Mouse (Mus musculus): ENCODE measurements around the gene Ptgdr2.
A peak's percentile ranks its signal among the peaks of the same experiment; 100 is the strongest.

The Ptgdr2 gene

DNA sequence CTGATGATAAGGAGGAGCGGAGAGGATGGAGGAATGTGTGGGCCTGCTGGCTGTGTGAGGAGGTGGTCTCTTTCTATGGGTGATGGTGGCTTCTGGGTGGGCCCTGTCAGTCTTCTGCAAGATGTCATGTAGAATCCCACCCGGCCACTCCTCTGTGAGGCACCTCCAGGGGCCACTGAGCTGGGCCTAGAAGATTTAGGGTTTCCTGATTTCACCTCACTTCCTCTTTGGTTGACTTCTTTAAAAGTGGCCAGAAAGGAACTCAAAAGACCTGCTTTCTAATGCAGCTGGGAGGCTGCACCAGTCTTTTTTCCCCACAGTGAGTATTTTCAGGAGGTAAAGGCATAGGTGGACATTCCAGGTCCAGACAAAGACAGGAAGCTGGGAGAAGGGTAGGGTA is 6.3 kb upstream of the Ptgdr2 start:
- no peak for DNase-seq (ENCODE audit: low read depth, low spot score)

DNA sequence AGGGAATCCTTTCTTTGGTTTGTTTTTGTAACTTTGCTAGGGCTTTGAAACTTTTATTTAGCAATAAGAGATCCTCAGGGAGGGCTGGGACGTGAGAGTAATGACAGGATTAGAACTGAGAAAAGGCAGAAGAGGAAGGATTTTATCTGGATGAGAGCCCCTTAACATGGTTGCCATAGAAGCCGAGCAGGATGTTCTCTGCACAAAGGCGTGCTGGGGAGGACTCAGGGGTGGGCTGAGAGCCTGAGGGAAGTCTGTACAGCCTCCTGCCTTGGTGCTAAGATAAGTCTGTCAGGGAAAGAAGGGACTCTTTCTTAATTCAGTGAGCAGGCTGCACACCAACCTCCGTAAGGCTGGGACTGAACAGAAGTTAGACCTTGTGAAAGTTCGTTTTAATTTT is 1.9 kb upstream of the Ptgdr2 start:
- no peak for DNase-seq (ENCODE audit: low read depth, low spot score)

DNA sequence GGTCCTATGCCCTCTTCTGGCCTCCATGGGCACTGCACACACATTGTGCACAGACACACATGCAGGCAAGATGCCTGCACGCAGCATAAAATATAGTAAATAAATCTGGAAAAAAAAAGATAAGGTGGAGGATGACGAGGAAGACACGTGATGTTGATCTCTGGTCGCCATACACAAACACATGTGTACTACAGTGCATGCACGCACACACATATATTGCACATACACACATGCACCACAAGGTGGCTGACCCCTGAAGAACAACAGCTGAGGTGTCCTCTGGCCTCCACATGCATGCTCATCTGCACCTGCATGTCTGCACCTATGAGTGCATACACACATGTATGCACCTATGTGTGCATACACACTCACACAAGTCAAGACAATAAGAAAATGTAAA is 883 bp upstream of the Ptgdr2 start:
- DNase-seq (ENCODE audit: low read depth, low spot score): no peak

DNA sequence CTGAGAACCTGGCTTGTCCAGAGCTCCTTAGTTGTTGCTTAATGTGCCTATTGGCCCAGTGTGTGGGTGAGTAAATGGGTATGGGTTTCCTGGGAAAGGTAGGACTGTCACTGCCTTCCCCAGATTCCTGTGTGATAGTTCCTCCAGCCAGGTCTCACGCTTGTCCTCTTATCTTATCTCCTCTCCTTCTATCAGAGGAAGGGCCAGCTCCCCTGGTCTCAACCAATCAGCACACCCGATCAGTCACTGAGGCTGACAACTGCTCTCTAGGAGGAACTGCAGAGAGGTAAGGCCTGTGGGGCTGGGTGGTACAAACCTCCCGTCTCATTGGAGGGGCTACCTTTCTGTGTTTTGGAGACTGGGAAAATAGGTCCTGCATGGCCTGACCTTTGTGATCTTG is 1.8 kb downstream of the Ptgdr2 start:
- DNase-seq (ENCODE audit: low read depth, low spot score): no peak

DNA sequence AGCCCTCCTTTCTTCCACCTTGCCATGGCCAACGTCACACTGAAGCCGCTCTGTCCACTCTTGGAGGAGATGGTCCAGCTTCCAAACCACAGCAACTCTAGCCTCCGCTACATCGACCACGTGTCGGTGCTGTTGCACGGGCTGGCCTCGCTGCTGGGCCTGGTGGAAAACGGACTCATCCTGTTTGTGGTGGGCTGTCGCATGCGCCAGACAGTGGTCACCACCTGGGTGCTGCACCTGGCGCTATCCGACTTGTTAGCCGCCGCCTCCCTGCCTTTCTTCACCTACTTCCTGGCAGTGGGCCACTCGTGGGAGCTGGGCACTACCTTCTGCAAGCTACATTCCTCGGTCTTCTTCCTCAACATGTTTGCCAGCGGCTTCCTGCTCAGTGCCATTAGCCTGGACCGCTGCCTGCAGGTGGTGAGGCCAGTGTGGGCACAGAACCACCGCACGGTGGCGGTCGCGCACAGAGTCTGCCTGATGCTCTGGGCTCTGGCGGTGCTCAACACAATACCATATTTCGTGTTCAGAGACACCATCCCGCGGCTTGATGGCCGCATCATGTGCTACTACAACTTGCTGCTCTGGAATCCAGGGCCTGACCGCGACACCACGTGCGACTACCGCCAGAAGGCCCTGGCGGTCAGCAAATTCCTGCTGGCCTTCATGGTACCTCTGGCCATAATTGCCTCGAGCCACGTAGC is 3.3 kb downstream of the Ptgdr2 start:
- peak; percentile 89 for DNase-seq (ENCODE audit: low read depth, low spot score)

DNA sequence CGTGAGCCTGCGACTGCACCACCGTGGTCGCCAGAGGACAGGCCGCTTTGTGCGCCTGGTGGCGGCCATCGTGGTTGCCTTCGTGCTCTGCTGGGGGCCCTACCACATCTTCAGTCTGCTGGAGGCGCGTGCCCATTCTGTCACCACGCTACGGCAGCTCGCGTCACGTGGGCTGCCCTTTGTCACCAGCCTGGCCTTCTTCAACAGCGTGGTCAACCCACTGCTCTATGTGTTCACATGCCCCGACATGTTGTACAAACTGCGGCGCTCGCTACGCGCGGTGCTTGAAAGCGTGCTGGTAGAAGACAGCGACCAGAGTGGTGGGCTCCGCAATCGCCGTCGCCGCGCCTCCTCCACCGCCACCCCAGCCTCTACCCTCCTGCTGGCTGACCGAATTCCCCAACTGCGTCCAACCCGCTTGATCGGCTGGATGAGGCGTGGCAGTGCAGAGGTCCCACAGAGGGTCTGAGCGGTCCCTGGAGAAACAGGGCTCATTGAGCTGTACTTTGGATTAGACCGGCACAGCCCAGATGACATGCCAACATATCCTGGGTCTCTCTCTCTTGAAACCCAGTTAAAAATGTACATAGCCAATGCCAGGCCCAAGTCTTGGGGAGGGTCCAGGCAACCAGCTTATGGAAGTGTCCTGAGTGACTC is 4.0 kb downstream of the Ptgdr2 start:
- DNase-seq (ENCODE audit: low read depth, low spot score): peak; percentile 48

DNA sequence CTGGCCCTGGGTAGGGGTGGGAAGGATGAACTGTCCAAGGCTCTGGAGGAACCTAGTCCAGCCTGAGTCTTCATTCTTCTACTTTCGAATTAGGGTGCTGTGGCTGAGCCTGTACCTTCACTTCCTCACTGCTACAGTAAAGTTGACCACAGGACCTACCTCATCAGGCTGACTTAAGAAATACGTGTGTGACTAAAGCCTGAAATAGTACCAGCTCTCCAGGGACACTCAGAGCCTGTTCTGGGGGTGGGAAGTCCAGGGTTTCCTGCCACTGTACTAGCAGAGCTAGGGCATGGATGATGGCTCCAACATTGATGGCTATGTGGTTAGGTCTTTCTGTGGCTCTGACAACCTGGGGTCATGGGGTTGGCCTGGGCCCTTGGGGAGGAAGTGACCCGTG is 7.0 kb downstream of the Ptgdr2 start:
- DNase-seq (ENCODE audit: low read depth, low spot score): no peak

DNA sequence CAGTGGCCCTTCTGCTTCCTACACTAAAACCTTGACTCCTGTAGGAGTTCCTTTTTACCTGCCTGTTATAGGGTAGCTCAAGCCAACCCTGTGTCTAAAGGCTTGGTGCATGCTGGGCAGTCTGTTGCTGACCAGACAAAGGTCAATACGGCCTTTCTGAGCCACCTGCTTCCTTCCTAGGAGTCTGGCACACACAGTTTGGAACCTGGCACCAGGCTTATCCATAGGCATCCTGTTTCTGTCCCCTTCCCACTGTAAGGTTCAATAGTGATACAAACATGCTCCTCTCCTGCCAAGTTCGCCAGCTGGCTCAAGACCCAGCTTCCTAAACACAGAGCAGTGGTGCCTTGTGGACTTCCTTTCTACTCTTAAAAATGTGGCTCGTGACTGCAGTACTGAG is 9.5 kb downstream of the Ptgdr2 start:
- no peak for DNase-seq (ENCODE audit: low read depth, low spot score)

DNA sequence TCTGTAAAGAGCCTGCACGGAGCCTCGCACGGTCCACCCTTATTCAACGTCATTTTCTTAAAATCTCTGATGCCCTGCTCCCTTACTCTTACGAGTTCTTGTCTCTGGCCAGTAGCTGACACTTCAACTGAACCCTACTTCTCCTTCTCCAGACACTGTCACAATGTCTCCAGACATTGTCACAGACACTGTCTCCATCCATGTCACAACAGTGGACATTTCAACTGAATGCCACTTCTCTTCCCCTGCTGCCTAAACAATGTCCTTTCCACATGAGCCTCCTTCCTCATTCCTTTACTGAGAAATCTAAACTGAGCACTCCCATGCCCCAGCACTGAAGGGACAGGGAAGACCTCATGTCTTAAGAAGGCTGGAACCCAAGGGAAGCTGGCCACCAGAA is 10.3 kb downstream of the Ptgdr2 start:
- DNase-seq (ENCODE audit: low read depth, low spot score): no peak

DNA sequence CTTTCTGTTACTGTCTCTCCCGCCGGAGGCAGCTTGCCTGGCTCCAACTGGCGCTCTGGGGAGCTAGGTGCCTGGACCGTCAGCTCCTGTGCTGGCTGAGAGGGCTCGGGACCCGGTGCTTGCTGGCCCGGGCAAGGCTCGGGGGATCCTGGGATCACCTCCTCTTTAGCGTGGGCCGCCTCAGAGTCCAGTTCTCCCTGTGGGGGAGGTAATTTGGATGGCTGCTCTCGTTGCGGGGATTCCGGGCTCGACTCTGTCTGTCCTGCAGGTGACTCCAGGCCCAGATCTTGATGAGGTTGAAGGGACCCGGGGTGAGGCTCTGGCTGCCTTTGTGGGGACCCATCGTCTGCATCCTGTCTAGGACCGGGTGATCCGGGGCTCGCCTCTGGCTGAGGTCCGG is 11.5 kb downstream of the Ptgdr2 start:
- no peak for DNase-seq (ENCODE audit: low read depth, low spot score)

DNA sequence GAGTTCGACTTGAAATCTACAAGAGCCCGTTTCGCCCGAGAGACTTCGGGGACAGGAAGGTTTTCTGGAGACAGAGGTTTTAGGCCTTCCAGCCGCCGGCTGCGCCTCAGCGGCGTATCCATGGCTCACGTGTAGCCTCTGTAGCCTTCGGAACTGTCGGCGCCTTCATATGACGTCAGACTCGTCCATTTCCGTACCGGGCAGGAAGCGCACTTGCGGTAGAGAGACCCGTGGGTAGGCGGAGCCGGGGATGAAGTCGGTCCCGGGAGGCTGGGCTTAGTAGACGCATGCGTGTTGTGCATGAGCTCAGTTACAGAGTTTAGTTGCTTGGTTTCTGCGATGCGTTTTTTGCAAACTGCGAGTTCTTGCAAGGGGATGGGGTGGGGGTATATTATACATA is 12.2 kb downstream of the Ptgdr2 start, which contains the start of gene Ccdc86:
Gene Ccdc86 (minus strand): TSS at position 155 of the 400 bp plus-strand sequence.
- peak; percentile 99 for DNase-seq (ENCODE audit: low read depth, low spot score)

DNA sequence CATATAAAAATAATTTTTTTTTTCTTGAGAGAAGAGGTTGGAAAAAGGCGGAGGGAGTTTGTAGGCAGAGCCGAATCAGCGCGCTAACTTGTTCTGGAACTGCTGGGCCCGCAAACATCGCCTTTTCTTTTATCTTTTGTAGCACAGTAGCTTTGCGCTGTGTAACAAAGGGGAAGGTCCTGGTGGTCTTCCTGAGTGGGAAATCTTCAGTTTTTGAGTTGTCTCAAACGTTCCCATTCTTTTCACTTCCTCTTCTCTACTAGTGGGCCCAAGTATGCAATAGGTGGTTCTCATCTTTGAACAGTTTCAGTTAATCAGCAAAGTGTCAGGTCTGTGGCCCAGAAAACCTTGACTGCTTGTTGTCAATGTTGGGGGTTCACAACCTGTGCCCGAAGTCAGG is 12.6 kb downstream of the Ptgdr2 start:
- no peak for DNase-seq (ENCODE audit: low read depth, low spot score)

DNA sequence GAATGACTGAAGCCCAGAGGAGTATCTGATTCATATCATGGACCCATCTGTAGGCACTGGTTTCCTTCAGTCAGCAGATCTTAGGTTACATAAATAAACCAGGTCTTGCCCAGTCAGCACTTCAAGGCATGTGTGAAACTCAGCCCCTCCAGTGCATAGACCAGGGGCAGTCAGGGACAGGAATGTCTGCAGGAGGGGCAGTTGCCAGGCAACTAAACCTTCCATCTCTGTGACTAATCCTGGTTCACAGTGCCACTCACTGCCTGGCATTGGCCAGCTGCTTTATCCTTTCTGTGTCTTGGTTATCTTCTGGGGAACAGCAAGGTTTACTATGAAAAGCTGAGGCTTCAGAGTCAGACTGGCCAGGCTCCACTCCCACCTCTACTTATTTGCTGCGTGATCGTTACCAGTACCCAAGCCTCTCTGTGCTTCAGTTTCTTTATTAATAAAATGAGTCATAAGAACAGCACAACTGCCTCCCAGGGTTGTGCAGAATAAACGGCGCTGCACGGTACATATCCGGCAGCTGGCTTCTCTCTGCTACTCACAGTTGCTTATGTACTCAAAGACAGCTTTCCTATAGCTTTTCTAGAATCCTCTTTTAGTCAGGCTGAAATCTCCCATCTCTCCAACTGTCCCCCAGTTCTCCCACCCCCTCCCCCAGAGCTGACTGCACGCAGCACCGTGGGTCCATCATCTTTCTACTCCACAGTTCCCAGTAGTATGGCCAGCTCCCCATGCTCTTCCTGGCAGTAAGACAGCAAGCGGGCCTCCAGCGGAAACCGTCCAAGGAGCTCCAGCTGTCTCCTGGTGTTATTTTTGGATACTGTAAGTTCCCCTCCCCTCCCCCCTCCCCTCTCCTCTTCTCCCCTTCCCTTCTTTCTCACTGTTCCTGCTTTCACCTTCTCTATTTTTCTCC is 15.3 kb downstream of the Ptgdr2 start:
- no peak for DNase-seq (ENCODE audit: low read depth, low spot score)

DNA sequence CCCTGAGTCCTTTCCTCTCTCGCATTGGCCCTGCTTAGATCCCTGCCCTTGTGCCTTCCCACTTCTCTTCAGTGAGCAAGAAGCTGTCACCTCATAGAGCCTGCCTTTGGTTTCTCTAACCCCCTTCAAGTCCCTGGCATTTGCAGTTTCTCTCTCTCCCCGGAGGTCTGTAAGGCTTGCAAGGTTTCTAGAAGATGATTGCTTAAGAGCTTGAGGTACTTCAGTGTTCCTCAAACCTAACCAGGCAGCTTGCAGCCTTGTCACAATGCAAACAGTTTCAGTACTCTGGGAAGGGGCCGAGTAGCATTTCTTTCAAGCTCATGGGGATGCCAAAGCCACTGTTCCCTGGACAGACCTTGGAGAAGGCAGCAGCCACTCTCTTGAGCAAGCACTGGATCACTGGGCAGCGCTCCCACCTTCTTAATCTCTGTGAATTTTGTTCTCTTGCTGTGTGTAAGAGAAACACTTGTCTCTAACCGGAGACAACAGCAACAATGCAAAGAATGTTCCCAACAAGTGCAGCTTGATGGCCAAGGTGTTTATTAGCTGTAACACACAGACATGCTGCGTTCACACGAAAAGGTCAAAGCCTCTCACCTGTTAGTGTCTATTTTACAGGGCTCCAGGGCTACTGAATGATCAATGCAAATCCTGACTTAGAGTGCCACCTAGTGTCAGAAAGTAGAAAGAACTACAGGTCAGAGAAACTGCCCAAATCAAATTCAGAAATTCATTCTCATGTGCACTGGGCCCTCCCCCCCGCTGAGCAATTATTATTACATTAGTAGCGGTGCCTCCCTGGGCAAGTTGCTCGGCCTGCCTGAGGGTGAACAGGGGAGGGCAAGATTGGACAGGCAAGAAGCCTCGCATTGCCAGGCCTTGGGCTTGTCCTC is 22.4 kb downstream of the Ptgdr2 start:
- peak; percentile 82 for DNase-seq (ENCODE audit: low read depth, low spot score)

DNA sequence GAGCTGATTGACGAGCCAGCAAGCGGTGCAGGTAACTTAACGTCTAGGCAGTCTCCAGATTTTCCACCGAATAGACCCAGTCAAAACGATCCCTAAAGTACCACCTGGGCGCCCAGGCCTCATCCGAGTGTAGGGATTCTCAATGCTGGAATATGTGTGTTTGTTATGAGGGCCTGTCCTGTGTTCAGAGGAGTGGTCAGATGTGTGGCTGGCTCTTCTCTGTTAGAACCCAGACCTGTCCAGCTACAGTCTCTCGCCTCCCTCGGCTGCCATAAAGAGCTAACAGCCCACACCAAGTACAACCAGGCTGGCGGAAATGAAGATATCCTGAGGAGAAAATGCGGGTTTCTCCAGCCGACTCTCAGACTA is 23.0 kb downstream of the Ptgdr2 start:
- no peak for DNase-seq (ENCODE audit: low read depth, low spot score)

DNA sequence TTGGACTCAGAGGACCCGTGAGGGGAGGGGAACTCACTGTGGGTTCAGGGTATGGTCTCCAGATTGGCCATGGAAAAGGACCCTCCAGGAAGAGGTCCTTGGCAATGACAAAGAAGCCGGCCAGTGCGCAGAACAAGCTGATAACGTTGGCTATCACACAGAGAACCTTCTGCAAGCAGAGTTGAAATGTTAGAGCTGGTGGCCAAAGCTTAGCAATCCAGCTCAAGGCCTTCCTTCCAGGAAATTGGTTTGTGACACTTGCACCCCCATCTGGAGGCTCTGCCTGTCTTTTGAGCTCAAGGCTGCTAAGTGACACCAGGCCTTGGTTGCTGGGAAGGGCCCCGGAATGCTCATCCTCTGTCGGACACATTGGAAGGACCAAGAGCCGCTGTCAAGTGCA is 28.8 kb downstream of the Ptgdr2 start:
- DNase-seq (ENCODE audit: low read depth, low spot score): no peak

DNA sequence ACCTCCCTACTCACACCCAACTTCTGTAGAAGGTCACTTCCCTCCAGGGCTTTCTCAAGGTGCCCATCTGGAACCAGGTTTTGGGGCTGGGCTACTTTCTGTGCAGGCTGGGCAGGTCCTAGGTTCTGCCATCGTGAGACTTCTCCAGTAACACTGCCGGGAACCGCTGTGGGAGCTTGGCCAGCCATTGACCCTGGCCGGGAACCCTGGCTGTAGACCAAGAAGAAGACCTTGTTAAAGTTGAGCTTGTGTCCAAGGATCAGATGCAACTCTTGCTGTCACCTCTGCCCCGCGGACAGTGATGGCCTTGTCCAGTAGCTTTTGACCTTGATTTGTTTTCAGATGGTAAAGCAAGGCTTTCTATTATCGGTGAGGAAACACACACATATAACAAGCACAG is 31.6 kb downstream of the Ptgdr2 start:
- DNase-seq (ENCODE audit: low read depth, low spot score): no peak

DNA sequence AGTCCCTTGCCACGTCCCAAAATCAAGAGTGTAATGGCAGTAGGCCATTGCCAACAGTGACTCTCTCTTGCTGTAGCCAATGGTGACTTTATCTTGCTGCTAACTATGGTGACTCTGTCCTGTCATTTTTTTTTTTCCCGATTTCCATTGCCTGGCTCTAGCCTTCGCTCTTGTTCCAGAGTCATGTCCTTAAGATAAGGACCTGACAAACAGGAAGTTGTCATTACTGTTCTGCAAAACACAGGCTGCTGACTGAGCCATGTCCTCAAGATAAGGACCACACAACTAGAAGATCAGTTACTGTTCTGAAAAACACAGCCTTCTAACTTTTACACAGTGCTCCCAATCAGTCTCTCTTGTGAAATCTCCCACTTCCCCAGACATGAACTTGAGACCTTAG is 33.5 kb downstream of the Ptgdr2 start:
- DNase-seq (ENCODE audit: low read depth, low spot score): no peak

DNA sequence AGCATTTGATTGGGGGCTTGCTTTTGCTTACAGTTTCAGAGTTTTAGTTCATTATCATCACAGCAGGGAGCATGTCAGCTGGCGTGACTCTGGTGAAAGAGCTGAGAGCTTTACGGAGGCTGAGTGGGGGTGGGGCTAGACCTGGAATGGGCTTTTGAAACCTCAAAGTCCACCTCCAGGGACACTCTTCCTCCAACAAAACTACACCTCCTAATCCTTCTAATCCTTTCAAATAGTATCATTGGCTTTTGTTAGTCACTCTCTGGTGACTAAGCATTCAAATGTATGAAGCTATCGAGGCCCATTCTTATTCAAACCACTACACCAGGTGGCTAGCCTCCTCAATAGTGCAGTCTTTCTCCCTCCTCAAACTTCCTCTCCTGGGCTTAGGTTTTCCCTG is 35.7 kb downstream of the Ptgdr2 start:
- DNase-seq (ENCODE audit: low read depth, low spot score): no peak

DNA sequence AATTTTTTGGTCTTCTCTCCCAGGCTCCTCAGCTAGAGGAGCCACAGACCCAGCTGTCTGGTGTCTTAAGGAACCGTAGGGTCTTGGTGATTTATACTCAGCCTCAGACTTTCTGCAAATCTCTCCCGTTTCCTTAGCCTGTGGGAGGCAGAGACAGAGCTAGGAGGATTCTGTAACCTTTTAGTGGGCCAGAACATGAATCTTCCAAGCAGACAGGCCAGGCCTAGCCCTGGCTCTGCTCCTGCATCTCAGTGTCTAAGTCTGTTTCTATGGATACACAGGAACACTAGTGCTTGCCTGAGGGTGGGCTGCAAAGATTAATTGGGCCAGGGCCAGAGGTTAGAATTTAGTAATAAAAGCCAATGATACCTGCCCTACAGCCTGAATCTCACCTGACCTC is 36.2 kb downstream of the Ptgdr2 start:
- DNase-seq (ENCODE audit: low read depth, low spot score): no peak

DNA sequence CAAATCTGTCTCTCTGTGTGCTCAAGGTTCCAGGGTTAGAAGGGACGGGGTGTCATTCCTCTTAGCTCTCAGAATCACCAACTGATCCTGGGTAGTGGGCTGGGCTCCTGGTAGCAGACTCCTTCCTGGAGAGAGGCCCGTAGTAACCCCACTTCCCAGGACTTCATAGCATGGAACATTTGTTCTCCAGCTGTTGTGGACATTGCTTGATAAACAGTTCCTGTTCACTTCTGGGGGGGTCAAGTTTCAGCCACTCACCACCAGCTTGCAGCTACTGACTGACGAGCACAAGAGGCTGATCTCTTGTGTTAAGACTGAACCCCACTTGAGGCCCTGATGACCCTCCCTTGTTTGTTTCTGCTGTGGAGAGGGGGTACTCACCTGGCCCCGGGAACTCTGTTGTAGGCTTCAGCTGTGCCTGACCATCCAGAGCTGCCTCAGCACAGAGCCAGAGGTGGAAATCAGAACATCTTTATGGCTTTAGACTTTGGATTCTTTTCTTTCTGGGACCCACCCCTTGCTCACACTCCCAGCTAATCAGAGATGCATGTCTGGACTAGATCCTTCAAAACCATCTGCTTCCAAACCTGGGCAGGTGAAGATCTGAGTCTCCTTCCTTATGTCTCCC is 37.4 kb downstream of the Ptgdr2 start, which contains the start of gene Ms4a10:
Gene Ms4a10 (minus strand): TSS at position 433 of the 628 bp plus-strand sequence.
- DNase-seq (ENCODE audit: low read depth, low spot score): peak; percentile 23
